Mouse (Mus musculus) heart, embryonic 10.5 days (tissue): ENCODE results near the gene Tgds. TPM values are rescaled to one million over a fixed set of nuclear protein-coding genes. Genes with fewer than 3 reads are reported as not detected.
A peak's percentile ranks its signal among the peaks of the same experiment; 100 is the strongest.

Experiments used
- DNase-seq: peaks from one replicate; pipeline ENCODE4 v3.0.0-alpha.2; 2017; ENCODE audit warnings: low spot score
- H3K27ac ChIP-seq: fragments of 300-500 bp; sonication (generic); 2 replicates; pipeline ENCODE4 v1.5.1; 2016; ENCODE audit warnings: mild to moderate bottlenecking
- H3K27me3 ChIP-seq: fragments of 300-500 bp; sonication (generic); 2 replicates; pipeline ENCODE4 v1.6.1; 2016; ENCODE audit warnings: mild to moderate bottlenecking; ENCODE audit not compliant: poor library complexity, insufficient read depth, severe bottlenecking
- H3K36me3 ChIP-seq: fragments of 300-500 bp; sonication (generic); 2 replicates; pipeline ENCODE4 v1.6.1; 2016; ENCODE audit warnings: mild to moderate bottlenecking, moderate library complexity
- H3K4me1 ChIP-seq: fragments of 300-500 bp; sonication (generic); 2 replicates; pipeline ENCODE4 v1.6.1; 2016; ENCODE audit warnings: mild to moderate bottlenecking
- H3K4me3 ChIP-seq: fragments of 300-500 bp; sonication (generic); 2 replicates; pipeline ENCODE4 v1.5.1; 2016; ENCODE audit warnings: mild to moderate bottlenecking, moderate library complexity
- H3K9me3 ChIP-seq: fragments of 300-500 bp; sonication (generic); 2 replicates; pipeline ENCODE4 v1.6.1; 2016; ENCODE audit warnings: mild to moderate bottlenecking, moderate library complexity
- WGBS: fragments of 180-500 bp; shearing (Covaris S2); methylation state at CpG from one replicate; pipeline ENCODE4 v1.1.7; 2016; 5-methylcytosine and 5-hydroxymethylcytosine counted together
- polyA plus RNA-seq: library from polyadenylated mRNA; unstranded; fragments of >200 nt; fragmentation: Nextera tagmentation; extraction: Ambion mirVana; gene quantifications from 2 replicates; pipeline ENCODE4 v1.2.1, GENCODE M21; 2016

Gene Tgds
- polyA plus RNA-seq = 38.9 and 40.7 TPM in 2 replicates

GRCm38 (mm10) chr14:118132642-118132977 lies at the start of gene Tgds:
Tgds (minus strand) TSS chr14:118132755.
- Histone ChIP-seq H3K27me3 (no peaks in the 10 kb centered on the region; the same call in 1 of the 2 replicates), H3K36me3 (peaks cover 19% of the 10 kb centered on the region), H3K4me1 (peaks cover 17% of the 10 kb centered on the region), H3K27ac (peak within 1 kb of the TSS; percentile 91), H3K9me3 (no peaks in the 10 kb centered on the region), H3K4me3 (peak within 1 kb of the TSS; percentile 81)
- under 1% methylated on average over 28 of the region's 28 CpGs for WGBS
- peak; percentile 98 for DNase-seq

GRCm38 (mm10) chr14:118180711-118181177 lies 48.2 kb upstream of the Tgds start:
- DNase-seq = peak; percentile 71
- Histone ChIP-seq H3K27me3 (no peaks in the 10 kb centered on the region), H3K27ac (peak overlapping the region; percentile 82), H3K4me1 (no peaks in the 10 kb centered on the region), H3K36me3 (no peaks in the 10 kb centered on the region), H3K9me3 (no peaks in the 10 kb centered on the region), H3K4me3 (peak overlapping the region; percentile 62)
- WGBS = 7% methylated on average over 10 of the region's 10 CpGs

GRCm38 (mm10) chr14:118180117-118180557 lies 47.6 kb upstream of the Tgds start:
- no peaks in the 10 kb centered on the region for H3K9me3 ChIP-seq
- no peaks in the 10 kb centered on the region for H3K4me1 ChIP-seq
- peak overlapping the region; percentile 62 for H3K4me3 ChIP-seq
- WGBS = 0% methylated on average over 20 of the region's 20 CpGs
- peak overlapping the region; percentile 82 for H3K27ac ChIP-seq
- no peaks in the 10 kb centered on the region for H3K27me3 ChIP-seq
- no peaks in the 10 kb centered on the region for H3K36me3 ChIP-seq
- peak; percentile 80 for DNase-seq

- peak overlapping the region; percentile 82 for H3K27ac ChIP-seq
- H3K36me3 ChIP-seq = no peaks in the 10 kb centered on the region
- peak overlapping the region; percentile 62 for H3K4me3 ChIP-seq
- no peaks in the 10 kb centered on the region for H3K4me1 ChIP-seq
- no peaks in the 10 kb centered on the region for H3K9me3 ChIP-seq
- H3K27me3 ChIP-seq = no peaks in the 10 kb centered on the region
- DNase-seq = no peak
- 34% methylated on average over 7 of the region's 7 CpGs for WGBS
These were observed 47.1 kb upstream of the Tgds start for GRCm38 (mm10) chr14:118179701-118180100.

GRCm38 (mm10) chr14:118179251-118179650 lies 46.7 kb upstream of the Tgds start:
- 57% methylated on average over 1 of the region's 1 CpGs for WGBS
- no peak for DNase-seq
- Histone ChIP-seq H3K9me3 (no peaks in the 10 kb centered on the region), H3K27ac (no peak overlapping the region), H3K4me3 (no peak overlapping the region), H3K4me1 (no peaks in the 10 kb centered on the region), H3K36me3 (no peaks in the 10 kb centered on the region), H3K27me3 (no peaks in the 10 kb centered on the region)

GRCm38 (mm10) chr14:118175694-118176085 lies 43.1 kb upstream of the Tgds start:
- H3K4me3 ChIP-seq = no peak overlapping the region

GRCm38 (mm10) chr14:118175071-118175693 lies 42.6 kb upstream of the Tgds start:
- 79% methylated on average over 30 of the region's 30 CpGs for WGBS
- Histone ChIP-seq H3K4me1 (no peaks in the 10 kb centered on the region), H3K4me3 (no peak overlapping the region), H3K9me3 (no peaks in the 10 kb centered on the region), H3K27me3 (no peaks in the 10 kb centered on the region), H3K27ac (no peak overlapping the region), H3K36me3 (no peaks in the 10 kb centered on the region)
- no peak for DNase-seq

More at GRCm38 (mm10) chr14:118175694-118176085, 43.1 kb upstream of the Tgds start:
- Histone ChIP-seq H3K36me3 (no peaks in the 10 kb centered on the region), H3K27ac (no peak overlapping the region), H3K4me1 (no peaks in the 10 kb centered on the region), H3K27me3 (no peaks in the 10 kb centered on the region), H3K9me3 (no peaks in the 10 kb centered on the region)
- 84% methylated on average over 12 of the region's 12 CpGs for WGBS
- DNase-seq = no peak

- Histone ChIP-seq H3K27me3 (no peaks in the 10 kb centered on the region), H3K4me1 (no peaks in the 10 kb centered on the region), H3K9me3 (no peaks in the 10 kb centered on the region), H3K36me3 (peaks cover 11% of the 10 kb centered on the region; the same call in 1 of the 2 replicates), H3K4me3 (no peak overlapping the region), H3K27ac (no peak overlapping the region)
- 70% methylated on average over 11 of the region's 11 CpGs for WGBS
- DNase-seq = no peak
These were observed 41.1 kb upstream of the Tgds start for GRCm38 (mm10) chr14:118173590-118174203.

GRCm38 (mm10) chr14:118168776-118169175 lies 36.2 kb upstream of the Tgds start:
- WGBS = 88% methylated on average over 4 of the region's 4 CpGs
- Histone ChIP-seq H3K4me3 (no peak overlapping the region), H3K36me3 (peaks cover 13% of the 10 kb centered on the region; the same call in 1 of the 2 replicates), H3K9me3 (no peaks in the 10 kb centered on the region), H3K4me1 (no peaks in the 10 kb centered on the region), H3K27me3 (no peaks in the 10 kb centered on the region), H3K27ac (no peak overlapping the region)
- DNase-seq = no peak

- Histone ChIP-seq H3K27me3 (no peaks in the 10 kb centered on the region), H3K9me3 (no peaks in the 10 kb centered on the region), H3K36me3 (peaks cover 40% of the 10 kb centered on the region), H3K4me3 (no peak overlapping the region), H3K4me1 (peaks cover 6% of the 10 kb centered on the region; the same call in 1 of the 2 replicates), H3K27ac (peak overlapping the region; percentile 36; the same call in 1 of the 2 replicates)
- WGBS = 57% methylated on average over 14 of the region's 14 CpGs
- DNase-seq = no peak
These were observed 30.1 kb upstream of the Tgds start for GRCm38 (mm10) chr14:118162640-118163039.

- Histone ChIP-seq H3K36me3 (peaks cover 41% of the 10 kb centered on the region), H3K27ac (no peak overlapping the region)
These were observed 29.2 kb upstream of the Tgds start for GRCm38 (mm10) chr14:118161751-118162150.

GRCm38 (mm10) chr14:118157146-118157545 lies 24.6 kb upstream of the Tgds start:
- no peak for DNase-seq
- Histone ChIP-seq H3K4me3 (no peak overlapping the region), H3K27ac (no peak overlapping the region), H3K4me1 (0 out of 2 replicates have a peak, but pooled peaks cover 2% of the 10 kb centered on the region), H3K27me3 (no peaks in the 10 kb centered on the region), H3K36me3 (peaks cover 67% of the 10 kb centered on the region), H3K9me3 (no peaks in the 10 kb centered on the region)
- 35% methylated on average over 5 of the region's 5 CpGs for whole genome bisulfite sequencing

More at GRCm38 (mm10) chr14:118161751-118162150, 29.2 kb upstream of the Tgds start:
- no peak overlapping the region for H3K4me3 ChIP-seq
- no peak for DNase-seq
- 83% methylated on average over 3 of the region's 3 CpGs for WGBS
- no peaks in the 10 kb centered on the region for H3K9me3 ChIP-seq
- H3K27me3 ChIP-seq = no peaks in the 10 kb centered on the region
- peaks cover 6% of the 10 kb centered on the region; the same call in 1 of the 2 replicates for H3K4me1 ChIP-seq

GRCm38 (mm10) chr14:118156740-118157139 lies 24.2 kb upstream of the Tgds start:
- no peak for DNase-seq
- 89% methylated on average over 10 of the region's 10 CpGs for WGBS

More at GRCm38 (mm10) chr14:118156740-118157139, 24.2 kb upstream of the Tgds start:
- H3K4me1 ChIP-seq = no peaks in the 10 kb centered on the region
- H3K36me3 ChIP-seq = peaks cover 63% of the 10 kb centered on the region
- H3K27me3 ChIP-seq = no peaks in the 10 kb centered on the region
- H3K4me3 ChIP-seq = no peak overlapping the region
- H3K27ac ChIP-seq = no peak overlapping the region
- no peaks in the 10 kb centered on the region for H3K9me3 ChIP-seq
